Mouse (Mus musculus) CH12.LX (cell line): ENCODE measurements around the gene Shld1. TPM values are rescaled to one million over a fixed set of nuclear protein-coding genes. Genes with fewer than 3 reads are reported as not detected.
A peak's percentile ranks its signal among the peaks of the same experiment; 100 is the strongest.

Experiments
- DNase-seq: peaks from one replicate; pipeline ENCODE4 v3.0.0-alpha.2; 2013; ENCODE audit errors: extremely low read depth
- H3K27ac ChIP-seq: 2 replicates; pipeline ENCODE4 v1.5.1; 2012; ENCODE audit warnings: low read depth, mild to moderate bottlenecking, control low read depth, moderate library complexity; ENCODE audit not compliant: insufficient read depth
- H3K27me3 ChIP-seq: replicated peaks from 2 replicates; pipeline ENCODE3; 2012; ENCODE audit warnings: inconsistent platforms
- H3K36me3 ChIP-seq, 2 experiments: replicated peaks in 1 of 2; 2 replicates each; pipeline versions ENCODE3 to v1.6.1; 2012; ENCODE audit warnings: inconsistent platforms in 1 of 2, low read length in 1 of 2, mild to moderate bottlenecking in 1 of 2, mixed read lengths in 1 of 2, moderate library complexity in 1 of 2; ENCODE audit not compliant: control insufficient read depth in 1 of 2, insufficient read depth in 1 of 2
- H3K4me1 ChIP-seq, 2 experiments: 2 replicates each; pipeline ENCODE4 v1.6.1; 2012; ENCODE audit warnings: inconsistent platforms in 1 of 2, moderate library complexity in 1 of 2; ENCODE audit not compliant: insufficient read depth in 2 of 2, control insufficient read depth in 1 of 2
- H3K4me2 ChIP-seq: 2 replicates; pipeline ENCODE4 v1.6.1; 2012; ENCODE audit warnings: low read depth, mild to moderate bottlenecking, control low read depth; ENCODE audit not compliant: poor library complexity, insufficient read depth, severe bottlenecking
- H3K4me3 ChIP-seq, 3 experiments: fragments of 150-350 bp in 1 of 3; sonication (generic) in 1 of 3; replicated peaks in 1 of 3; 2 replicates each; pipeline versions ENCODE3 to v1.5.1; 2011 to 2012; ENCODE audit warnings: low read depth in 2 of 3, low read length in 2 of 3, mild to moderate bottlenecking in 2 of 3, moderate library complexity in 2 of 3, control low read depth in 1 of 3, improper control_type of control experiment in 1 of 3, inconsistent platforms in 1 of 3, mixed read lengths in 1 of 3; ENCODE audit not compliant: poor library complexity in 1 of 3
- H3K79me2 ChIP-seq: replicated peaks from 2 replicates; pipeline ENCODE4 v1.6.1; 2012; ENCODE audit warnings: mild to moderate bottlenecking, moderate library complexity; ENCODE audit not compliant: control insufficient read depth, poor library complexity, insufficient read depth, severe bottlenecking; ENCODE audit errors: extremely low read depth
- H3K9ac ChIP-seq: 2 replicates; pipeline ENCODE4 v1.6.1; 2012; ENCODE audit warnings: low read depth, mild to moderate bottlenecking, control low read depth, moderate library complexity; ENCODE audit not compliant: insufficient read depth
- H3K9me3 ChIP-seq: replicated peaks from 2 replicates; pipeline ENCODE3; 2012; ENCODE audit warnings: low read length, inconsistent platforms, mixed read lengths
- BHLHE40 ChIP-seq: IDR thresholded peaks from 2 replicates; pipeline ENCODE4 v1.6.1; 2011; ENCODE audit warnings: mild to moderate bottlenecking, low read depth, low read length, improper control_type of control experiment
- CHD1 ChIP-seq: IDR thresholded peaks from 2 replicates; pipeline ENCODE4 v1.6.1; 2012; ENCODE audit warnings: low read depth, low read length, improper control_type of control experiment, inconsistent platforms
- CHD2 ChIP-seq: IDR thresholded peaks from 2 replicates; pipeline ENCODE4 v1.6.1; 2011; ENCODE audit warnings: low read length, improper control_type of control experiment
- CTCF ChIP-seq, 2 experiments: IDR thresholded peaks in 1 of 2; conservative IDR thresholded peaks in 1 of 2; 2 replicates each; pipeline ENCODE4 v1.5.1; 2011 to 2012; ENCODE audit warnings: low read depth in 2 of 2, low read length in 2 of 2, improper control_type of control experiment in 1 of 2, inconsistent platforms in 1 of 2, mild to moderate bottlenecking in 1 of 2, moderate library complexity in 1 of 2
- E2F4 ChIP-seq: IDR thresholded peaks from 2 replicates; pipeline ENCODE4 v1.6.1; 2011; ENCODE audit warnings: low read depth, low read length, improper control_type of control experiment; ENCODE audit not compliant: insufficient replicate concordance
- ELF1 ChIP-seq: IDR thresholded peaks from 2 replicates; pipeline ENCODE4 v1.6.1; 2014; ENCODE audit warnings: low read depth, mild to moderate bottlenecking, inconsistent platforms, low read length, improper control_type of control experiment
- EP300 ChIP-seq: IDR thresholded peaks from 2 replicates; pipeline ENCODE4 v1.6.1; 2011; ENCODE audit warnings: low read length, improper control_type of control experiment
- ETS1 ChIP-seq: conservative IDR thresholded peaks from 2 replicates; pipeline ENCODE4 v1.6.1; 2012; ENCODE audit warnings: low read depth, mild to moderate bottlenecking, inconsistent platforms, low read length, improper control_type of control experiment, moderate library complexity
- GABPA ChIP-seq: IDR thresholded peaks from 2 replicates; pipeline ENCODE4 v1.6.1; 2012; ENCODE audit warnings: low read depth, low read length, improper control_type of control experiment, inconsistent platforms; ENCODE audit not compliant: insufficient replicate concordance
- HCFC1 ChIP-seq: IDR thresholded peaks from 2 replicates; pipeline ENCODE4 v1.6.1; 2012; ENCODE audit warnings: low read depth, mild to moderate bottlenecking, inconsistent platforms, low read length, improper control_type of control experiment
- IRF4 ChIP-seq: IDR thresholded peaks from 2 replicates; pipeline ENCODE4 v1.6.1; 2014; ENCODE audit warnings: low read depth, mild to moderate bottlenecking, inconsistent platforms, low read length, improper control_type of control experiment
- JUN ChIP-seq: IDR thresholded peaks from 2 replicates; pipeline ENCODE4 v1.6.1; 2011; ENCODE audit warnings: low read depth, mild to moderate bottlenecking, low read length, improper control_type of control experiment, moderate library complexity; ENCODE audit not compliant: insufficient read depth
- JUND ChIP-seq: conservative IDR thresholded peaks from 2 replicates; pipeline ENCODE4 v1.6.1; 2011; ENCODE audit warnings: low read depth, low read length, improper control_type of control experiment
- KAT2A ChIP-seq: IDR thresholded peaks from 2 replicates; pipeline ENCODE4 v1.6.1; 2012; ENCODE audit warnings: low read length, improper control_type of control experiment, inconsistent platforms; ENCODE audit not compliant: insufficient replicate concordance
- MAFK ChIP-seq: IDR thresholded peaks from 2 replicates; pipeline ENCODE4 v1.6.1; 2011; ENCODE audit warnings: low read length, improper control_type of control experiment; ENCODE audit not compliant: insufficient replicate concordance
- MAX ChIP-seq: IDR thresholded peaks from 2 replicates; pipeline ENCODE4 v1.6.1; 2011; ENCODE audit warnings: low read length, improper control_type of control experiment
- MAZ ChIP-seq: IDR thresholded peaks from 2 replicates; pipeline ENCODE4 v1.6.1; 2012; ENCODE audit warnings: low read depth, mild to moderate bottlenecking, inconsistent platforms, low read length, improper control_type of control experiment, moderate library complexity
- MEF2A ChIP-seq: IDR thresholded peaks from 2 replicates; pipeline ENCODE4 v1.6.1; 2014; ENCODE audit warnings: low read depth, mild to moderate bottlenecking, inconsistent platforms, low read length, improper control_type of control experiment, borderline replicate concordance
- MXI1 ChIP-seq: IDR thresholded peaks from 2 replicates; pipeline ENCODE4 v1.6.1; 2011; ENCODE audit warnings: mild to moderate bottlenecking, low read depth, low read length, improper control_type of control experiment
- MYC ChIP-seq: IDR thresholded peaks from 2 replicates; pipeline ENCODE4 v1.6.1; 2011; ENCODE audit warnings: low read depth, mild to moderate bottlenecking, improper control_type of control experiment, low read length
- NELFE ChIP-seq: IDR thresholded peaks from 2 replicates; pipeline ENCODE4 v1.6.1; 2011; ENCODE audit warnings: low read depth, low read length, improper control_type of control experiment
- NRF1 ChIP-seq: IDR thresholded peaks from 2 replicates; pipeline ENCODE4 v1.6.1; 2014; ENCODE audit warnings: low read depth, mild to moderate bottlenecking, inconsistent platforms, low read length, improper control_type of control experiment, moderate library complexity
- PAX5 ChIP-seq: IDR thresholded peaks from 2 replicates; pipeline ENCODE4 v1.6.1; 2012; ENCODE audit warnings: low read length, inconsistent platforms, mixed read lengths
- POLR2A ChIP-seq: IDR thresholded peaks from 2 replicates; pipeline ENCODE4 v1.6.1; 2011; ENCODE audit warnings: low read depth, mild to moderate bottlenecking, improper control_type of control experiment, low read length
- POLR2AphosphoS2 ChIP-seq: IDR thresholded peaks from 2 replicates; pipeline ENCODE4 v1.6.1; 2011; ENCODE audit warnings: low read depth, low read length, improper control_type of control experiment
- RAD21 ChIP-seq: IDR thresholded peaks from 2 replicates; pipeline ENCODE4 v1.6.1; 2011; ENCODE audit warnings: low read depth, mild to moderate bottlenecking, low read length, improper control_type of control experiment, moderate library complexity
- RCOR1 ChIP-seq: conservative IDR thresholded peaks from 2 replicates; pipeline ENCODE4 v1.6.1; 2012; ENCODE audit warnings: low read depth, mild to moderate bottlenecking, inconsistent platforms, low read length, improper control_type of control experiment
- SIN3A ChIP-seq: IDR thresholded peaks from 2 replicates; pipeline ENCODE4 v1.6.1; 2012; ENCODE audit warnings: low read length, improper control_type of control experiment, inconsistent platforms
- SMC3 ChIP-seq: IDR thresholded peaks from 2 replicates; pipeline ENCODE4 v1.6.1; 2011; ENCODE audit warnings: low read depth, low read length, improper control_type of control experiment
- TBP ChIP-seq: conservative IDR thresholded peaks from 2 replicates; pipeline ENCODE4 v1.6.1; 2011; ENCODE audit warnings: low read depth, low read length, improper control_type of control experiment
- TCF12 ChIP-seq: IDR thresholded peaks from 2 replicates; pipeline ENCODE4 v1.6.1; 2014; ENCODE audit warnings: low read depth, mild to moderate bottlenecking, inconsistent platforms, low read length, improper control_type of control experiment
- UBTF ChIP-seq: IDR thresholded peaks from 2 replicates; pipeline ENCODE4 v1.6.1; 2012; ENCODE audit warnings: low read depth, mild to moderate bottlenecking, inconsistent platforms, low read length, improper control_type of control experiment, moderate library complexity
- USF1 ChIP-seq: IDR thresholded peaks from 2 replicates; pipeline ENCODE4 v1.6.1; 2014; ENCODE audit warnings: low read depth, mild to moderate bottlenecking, inconsistent platforms, low read length, improper control_type of control experiment
- USF2 ChIP-seq: conservative IDR thresholded peaks from 2 replicates; pipeline ENCODE4 v1.6.1; 2011; ENCODE audit warnings: low read depth, low read length, improper control_type of control experiment
- ZC3H11A ChIP-seq: IDR thresholded peaks from 2 replicates; pipeline ENCODE4 v1.6.1; 2012; ENCODE audit warnings: low read depth, mild to moderate bottlenecking, inconsistent platforms, low read length, improper control_type of control experiment
- ZKSCAN1 ChIP-seq: IDR thresholded peaks from 2 replicates; pipeline ENCODE4 v1.6.1; 2012; ENCODE audit warnings: low read depth, inconsistent platforms, low read length, improper control_type of control experiment, borderline replicate concordance
- ZMIZ1 ChIP-seq: IDR thresholded peaks from 2 replicates; pipeline ENCODE4 v1.6.1; 2012; ENCODE audit warnings: low read depth, mild to moderate bottlenecking, inconsistent platforms, low read length, improper control_type of control experiment
- ZNF384 ChIP-seq: IDR thresholded peaks from 2 replicates; pipeline ENCODE4 v1.6.1; 2012; ENCODE audit warnings: low read depth, low read length, improper control_type of control experiment, inconsistent platforms
- dilution Hi-C: fragments of 300-500 bp; cut with MboI; formaldehyde crosslinking; loops from 2 replicates; pipeline ENCODE4 v1.14.3; 2020; ENCODE audit warnings: low sequenced_read_pairs; ENCODE audit not compliant: extremely low pct_unique_long_range_greater_than_20kb, extremely low pct_ligation_motif_present
- in situ Hi-C: fragments of 300-500 bp; cut with MboI; formaldehyde crosslinking; loops from 3 replicates; pipeline ENCODE4 v1.14.3; 2019; ENCODE audit warnings: low sequenced_read_pairs, low pct_ligation_motif_present, low pct_unique_long_range_greater_than_20kb, mixed read lengths
- polyA plus RNA-seq: library from polyadenylated mRNA; unstranded; fragments of >175 nt; gene quantifications from 2 replicates; pipeline ENCODE4 v1.2.1, GENCODE M21; 2012; ENCODE audit warnings: low read depth; ENCODE audit not compliant: insufficient read length
- total RNA-seq, 2 experiments: library from RNA; depleted of rRNA; stranded (reverse); fragments of 300-350 nt in 1 of 2; fragments of >200 nt in 1 of 2; gene quantifications; 2 replicates each; pipeline ENCODE4 v1.2.3; 2012 to 2014

Shld1 gene
- total and polyA plus RNA-seq, 3 experiments, result 5.7 to 12.6 (median 9.3) TPM

- TF ChIP-seq MAFK (0 out of 2 replicates have a peak, but pooled peaks have one; percentile 55), SMC3 (0 out of 2 replicates have a peak, but pooled peaks have one; percentile 12)
These were observed 1.9 kb downstream of the Shld1 start (continued) for GRCm38 (mm10) chr2:132688611-132689021.

GRCm38 (mm10) chr2:132689188-132689568 lies 2.4 kb downstream of the Shld1 start:
- Histone ChIP-seq H3K4me1 (peaks cover 13 to 42% of the 10 kb centered on the region in 2 experiments), H3K79me2 (no peaks in the 10 kb centered on the region), H3K9me3 (no peaks in the 10 kb centered on the region), H3K4me3 (no peak overlapping the region), H3K9ac (peak overlapping the region; percentile 47), H3K4me2 (peak overlapping the region; percentile 95), H3K36me3 (peaks cover 2 to 8% of the 10 kb centered on the region in 2 experiments), H3K27ac (peak overlapping the region; percentile 94), H3K27me3 (no peaks in the 10 kb centered on the region)
- in situ Hi-C loops (no loop called here), dilution Hi-C loops (no loop called here)
- peak; percentile 62 for DNase-seq
- TF ChIP-seq E2F4, result no peak
- TF ChIP-seq ZC3H11A, result no peak
- no peak for TF ChIP-seq RCOR1
- no peak for TF ChIP-seq JUND
- peak; percentile 95 for TF ChIP-seq TBP
- no peak for TF ChIP-seq JUN
- no peak for TF ChIP-seq MAZ
- TF ChIP-seq RAD21, result peak; percentile 15; the same call in 1 of the 2 replicates
- no peak for TF ChIP-seq CHD2
- TF ChIP-seq SMC3, result 0 out of 2 replicates have a peak, but pooled peaks have one; percentile 3
- no peak for TF ChIP-seq SIN3A
- TF ChIP-seq MEF2A, result no peak
- no peak for TF ChIP-seq ZMIZ1
- no peak for TF ChIP-seq CHD1
- TF ChIP-seq ZNF384, result no peak
- no peak for TF ChIP-seq IRF4
- TF ChIP-seq NELFE, result 0 out of 2 replicates have a peak, but pooled peaks have one; percentile 11
- TF ChIP-seq TCF12, result 0 out of 2 replicates have a peak, but pooled peaks have one; percentile 2
- TF ChIP-seq PAX5, result no peak
- no peak for TF ChIP-seq ZKSCAN1
- no peak for TF ChIP-seq HCFC1
- TF ChIP-seq MYC, result no peak
- TF ChIP-seq MAFK, result no peak
- TF ChIP-seq KAT2A, result 0 out of 2 replicates have a peak, but pooled peaks have one; percentile 37
- 0 out of 2 replicates have a peak, but pooled peaks have one; percentile 4 for TF ChIP-seq MAX
- TF ChIP-seq ELF1, result peak; percentile 70
- no peak for TF ChIP-seq EP300
- TF ChIP-seq BHLHE40, result no peak
- TF ChIP-seq ETS1, result no peak
- TF ChIP-seq GABPA, result no peak
- TF ChIP-seq POLR2A, result no peak
- TF ChIP-seq NRF1, result no peak
- TF ChIP-seq USF2, result no peak
- no peak for TF ChIP-seq POLR2AphosphoS2
- no peak for TF ChIP-seq MXI1
- TF ChIP-seq USF1, result no peak
- no peak for TF ChIP-seq UBTF
- no peak; a peak in 1 of 4 replicates for TF ChIP-seq CTCF (conservative IDR thresholded peaks at IDR 0.05 in 1 of 2, IDR thresholded peaks at IDR 0.05 in 1 of 2; ENCODE audit: low read depth in 2 of 2, low read length in 2 of 2)
